Mouse (Mus musculus): ENCODE results near the gene Olfr430. TPM values are rescaled to one million over a fixed set of nuclear protein-coding genes. Genes with fewer than 3 reads are reported as not detected.
"Not testable (repeated sequence)": the region's sequence is repeated elsewhere in the genome, so short reads cannot be mapped to it uniquely, and the experiment has no call there.

Gene Olfr430
- polyA plus RNA-seq (2014; fragmentation: Nextera tagmentation; extraction: Ambion mirVana) = not detected in 2 replicates

DNA sequence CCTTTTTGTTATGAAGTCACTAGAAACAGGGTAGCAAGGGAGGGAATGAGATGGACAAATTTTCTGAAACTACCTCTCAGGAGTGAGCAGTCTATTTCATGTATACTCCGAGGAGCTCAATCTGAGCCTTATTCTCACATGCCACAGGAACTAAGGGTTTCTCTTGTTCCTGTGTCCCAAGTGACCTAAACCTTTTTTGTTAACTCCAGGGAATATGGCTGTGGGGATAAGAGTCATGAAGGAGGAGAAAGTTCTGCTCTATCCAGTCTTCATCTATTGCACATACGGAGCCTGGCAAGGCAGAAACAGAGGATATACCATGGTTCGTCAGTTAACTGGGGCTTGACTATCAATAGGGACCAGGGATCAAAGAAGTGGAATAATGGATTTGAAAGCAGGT, at the start of gene Olfr430:
TSS of gene Olfr430 (plus strand) at position 301 of the 400 bp plus-strand sequence.
- Histone ChIP-seq H3K4me1 (ENCODE audit: control insufficient read depth, insufficient read depth, low read length) (no peaks in the 10 kb centered on the region), H3K27ac (ENCODE audit: low read depth, low read length) (no peak within 1 kb of the TSS), H3K9me3 (ENCODE audit: control insufficient read depth, low read length) (no peaks in the 10 kb centered on the region), H3K4me3 (ENCODE audit: low read depth, low read length) (no peak within 1 kb of the TSS), H3K4me2 (ENCODE audit: low read depth) (no peak within 1 kb of the TSS), H3K9ac (ENCODE audit: low read length) (no peak within 1 kb of the TSS), H3K36me3 (ENCODE audit: control insufficient read depth, insufficient read depth, low read length) (no peaks in the 10 kb centered on the region), H3K27me3 (ENCODE audit: control insufficient read depth, insufficient read depth, low read length) (no peaks in the 10 kb centered on the region)
- no peak for DNase-seq (ENCODE audit: low spot score)
- ATAC-seq (ENCODE audit: insufficient read depth, low FRiP score, low TSS enrichment) = no peak
- WGBS = 94% methylated on average over 3 of the region's 3 CpGs

DNA sequence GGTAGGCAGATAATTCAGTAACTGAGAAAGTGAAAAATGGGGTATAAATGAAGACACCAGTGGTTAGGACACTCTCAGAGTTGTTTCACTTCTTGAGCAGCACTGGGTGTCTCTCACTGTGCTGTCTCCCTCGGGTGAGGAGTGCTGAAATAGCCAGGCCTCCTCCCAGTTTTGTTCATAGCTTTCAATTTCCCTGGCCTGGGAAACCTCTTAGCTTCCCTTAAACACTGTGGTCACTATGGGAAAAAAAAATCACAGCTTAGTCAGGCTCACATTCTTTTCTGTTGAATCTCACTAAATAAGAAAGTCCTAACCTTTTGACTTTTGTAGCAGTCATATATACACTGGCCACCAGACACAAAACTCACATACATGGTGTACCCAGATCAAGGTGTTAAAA, 34.7 kb upstream of the Olfr430 start, which contains the start of gene Ifi205:
TSS of gene Ifi205 (minus strand) at position 113 of the 400 bp plus-strand sequence.
- no peak for ATAC-seq (ENCODE audit: insufficient read depth, low FRiP score, low TSS enrichment)
- Histone ChIP-seq H3K4me3 (ENCODE audit: low read depth, low read length) (no peak within 1 kb of the TSS), H3K9ac (ENCODE audit: low read length) (no peak within 1 kb of the TSS), H3K9me3 (ENCODE audit: control insufficient read depth, low read length) (no peaks in the 10 kb centered on the region), H3K27ac (ENCODE audit: low read depth, low read length) (no peak within 1 kb of the TSS), H3K4me2 (ENCODE audit: low read depth) (no peak within 1 kb of the TSS), H3K27me3 (ENCODE audit: control insufficient read depth, insufficient read depth, low read length) (no peaks in the 10 kb centered on the region), H3K4me1 (ENCODE audit: control insufficient read depth, insufficient read depth, low read length) (no peaks in the 10 kb centered on the region), H3K36me3 (ENCODE audit: control insufficient read depth, insufficient read depth, low read length) (no peaks in the 10 kb centered on the region)
- no peak for DNase-seq (ENCODE audit: low spot score)
- WGBS = 48% methylated on average over 1 of the region's 1 CpGs

DNA sequence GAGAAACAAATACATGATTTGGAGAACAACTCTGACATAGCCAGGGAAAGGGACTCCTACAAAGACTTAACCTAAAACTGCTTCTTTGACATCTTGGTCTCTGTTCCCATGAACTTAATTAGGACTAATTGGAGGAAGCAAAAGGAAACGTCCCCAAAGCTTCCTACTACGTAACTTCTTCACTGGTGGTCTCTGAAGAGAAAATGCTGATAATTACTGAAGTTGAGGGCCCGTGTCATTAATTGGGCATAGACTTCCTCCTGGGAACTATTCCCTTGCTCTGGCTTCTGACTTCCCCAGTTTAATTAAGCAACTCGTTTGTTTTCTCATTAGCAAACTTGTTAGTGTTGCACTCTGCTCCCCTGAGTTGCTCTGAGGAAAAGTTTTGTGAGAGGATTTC, 30.6 kb upstream of the Olfr430 start:
- H3K9ac ChIP-seq (ENCODE audit: low read length) = no peak overlapping the region
- no peaks in the 10 kb centered on the region for H3K9me3 ChIP-seq (ENCODE audit: control insufficient read depth, low read length)
- DNase-seq (ENCODE audit: low spot score) = no peak
- no peaks in the 10 kb centered on the region for H3K36me3 ChIP-seq (ENCODE audit: control insufficient read depth, insufficient read depth, low read length)
- H3K4me1 ChIP-seq (ENCODE audit: control insufficient read depth, insufficient read depth, low read length) = no peaks in the 10 kb centered on the region
- no peak overlapping the region for H3K27ac ChIP-seq (ENCODE audit: low read depth, low read length)
- ATAC-seq (ENCODE audit: insufficient read depth, low FRiP score, low TSS enrichment) = no peak
- H3K27me3 ChIP-seq (ENCODE audit: control insufficient read depth, insufficient read depth, low read length) = no peaks in the 10 kb centered on the region
- H3K4me3 ChIP-seq (ENCODE audit: low read depth, low read length) = no peak overlapping the region
- 75% methylated on average over 4 of the region's 4 CpGs for WGBS
- H3K4me2 ChIP-seq (ENCODE audit: low read depth) = no peak overlapping the region

DNA sequence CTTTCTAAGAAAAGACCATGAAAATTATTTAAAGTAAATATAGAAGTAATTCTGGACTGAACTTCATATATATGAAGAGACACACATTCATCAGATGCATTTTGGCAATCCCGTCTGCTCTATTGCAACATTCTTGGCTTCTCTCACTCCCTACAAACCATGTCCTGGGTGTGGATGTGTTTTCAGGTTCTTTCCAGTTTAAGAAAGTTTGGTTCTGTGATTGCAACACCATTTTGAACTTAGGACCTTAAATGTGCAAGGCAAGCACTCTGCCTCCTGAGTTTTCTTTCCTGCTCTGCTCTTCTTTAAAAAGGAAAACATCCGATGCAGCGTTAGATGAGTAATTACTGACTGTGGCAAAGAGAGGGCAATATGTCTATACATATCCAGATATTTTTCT, 27.9 kb upstream of the Olfr430 start:
- Histone ChIP-seq H3K9me3 (ENCODE audit: control insufficient read depth, low read length) (no peaks in the 10 kb centered on the region), H3K4me2 (ENCODE audit: low read depth) (no peak overlapping the region), H3K27me3 (ENCODE audit: control insufficient read depth, insufficient read depth, low read length) (no peaks in the 10 kb centered on the region), H3K36me3 (ENCODE audit: control insufficient read depth, insufficient read depth, low read length) (no peaks in the 10 kb centered on the region), H3K4me3 (ENCODE audit: low read depth, low read length) (no peak overlapping the region), H3K27ac (ENCODE audit: low read depth, low read length) (no peak overlapping the region), H3K9ac (ENCODE audit: low read length) (no peak overlapping the region), H3K4me1 (ENCODE audit: control insufficient read depth, insufficient read depth, low read length) (no peaks in the 10 kb centered on the region)
- DNase-seq (ENCODE audit: low spot score) = no peak
- no peak for ATAC-seq (ENCODE audit: insufficient read depth, low FRiP score, low TSS enrichment)
- 89% methylated on average over 3 of the region's 3 CpGs for WGBS

DNA sequence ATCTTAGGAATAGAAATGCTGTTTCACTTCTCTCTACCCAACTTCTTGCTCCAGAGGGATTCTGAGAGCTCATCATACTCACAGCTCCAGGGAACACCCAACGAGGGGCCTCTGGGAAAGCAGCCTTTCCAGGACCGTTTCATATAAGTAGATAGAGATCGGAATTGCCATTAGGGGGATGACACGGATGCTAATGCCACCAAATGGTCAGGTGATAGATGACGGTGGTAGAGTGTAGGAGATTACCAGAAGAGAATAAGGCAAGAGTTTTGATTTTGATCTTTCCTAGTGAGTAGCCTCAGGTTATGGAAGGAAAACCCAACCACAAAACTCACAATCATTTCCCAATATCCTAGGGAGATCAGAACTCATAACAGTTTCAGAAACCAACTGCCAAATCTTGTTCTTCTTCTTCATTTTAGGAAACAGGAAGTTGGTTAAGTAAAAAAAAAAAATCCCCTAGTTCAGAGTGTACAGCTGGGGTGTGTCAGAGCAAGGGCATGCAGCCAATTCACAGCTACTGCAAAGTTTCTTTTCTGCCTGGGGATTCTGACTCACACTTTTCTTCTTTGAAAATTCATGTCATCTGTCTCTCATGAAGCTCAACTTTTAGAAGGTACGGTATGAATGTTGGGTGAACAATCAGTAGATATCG, 25.8 kb upstream of the Olfr430 start, which contains the start of gene Olfr433:
TSS of gene Olfr433 (plus strand) at position 183 of the 655 bp plus-strand sequence.
- ATAC-seq (ENCODE audit: insufficient read depth, low FRiP score, low TSS enrichment) = no peak
- DNase-seq (ENCODE audit: low spot score) = no peak
- no peak within 1 kb of the TSS for H3K4me3 ChIP-seq (ENCODE audit: low read depth, low read length)
- no peaks in the 10 kb centered on the region for H3K4me1 ChIP-seq (ENCODE audit: control insufficient read depth, insufficient read depth, low read length)
- H3K27ac ChIP-seq (ENCODE audit: low read depth, low read length) = no peak within 1 kb of the TSS
- H3K36me3 ChIP-seq (ENCODE audit: control insufficient read depth, insufficient read depth, low read length) = no peaks in the 10 kb centered on the region
- no peak within 1 kb of the TSS for H3K4me2 ChIP-seq (ENCODE audit: low read depth)
- H3K9ac ChIP-seq (ENCODE audit: low read length) = no peak within 1 kb of the TSS
- 84% methylated on average over 7 of the region's 7 CpGs for WGBS
- no peaks in the 10 kb centered on the region for H3K27me3 ChIP-seq (ENCODE audit: control insufficient read depth, insufficient read depth, low read length)
- H3K9me3 ChIP-seq (ENCODE audit: control insufficient read depth, low read length) = no peaks in the 10 kb centered on the region

DNA sequence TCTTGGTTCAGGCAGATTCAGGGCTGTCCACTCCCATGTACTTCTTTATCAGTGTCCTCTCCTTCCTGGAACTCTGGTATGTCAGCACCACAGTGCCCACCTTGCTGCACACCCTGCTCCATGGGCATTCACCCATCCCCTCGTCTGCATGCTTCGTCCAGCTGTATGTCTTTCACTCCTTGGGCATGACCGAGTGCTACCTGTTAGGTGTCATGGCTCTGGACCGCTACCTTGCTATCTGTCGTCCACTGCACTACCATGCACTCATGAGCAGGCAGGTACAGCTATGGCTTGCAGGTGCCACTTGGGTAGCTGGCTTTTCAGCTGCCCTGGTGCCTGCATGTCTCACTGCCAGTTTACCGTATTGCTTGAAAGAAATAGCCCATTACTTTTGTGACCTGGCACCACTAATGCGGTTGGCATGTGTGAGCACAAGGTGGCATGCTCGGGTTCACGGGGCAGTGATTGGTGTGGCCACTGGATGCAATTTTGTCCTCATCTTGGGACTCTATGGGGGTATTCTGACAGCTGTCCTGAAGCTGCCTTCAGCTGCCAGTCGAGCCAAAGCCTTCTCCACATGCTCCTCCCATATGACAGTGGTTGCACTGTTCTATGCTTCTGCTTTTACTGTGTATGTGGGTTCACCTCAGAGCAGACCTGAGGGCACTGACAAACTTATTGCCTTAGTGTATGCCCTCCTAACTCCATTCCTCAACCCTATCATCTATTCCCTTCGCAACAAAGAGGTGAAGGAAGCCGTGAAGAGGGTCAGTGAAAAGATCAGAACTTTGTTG, 24.1 kb upstream of the Olfr430 start:
- H3K4me3 ChIP-seq (ENCODE audit: low read depth, low read length); H3K4me2 ChIP-seq (ENCODE audit: low read depth); H3K27me3 ChIP-seq (ENCODE audit: control insufficient read depth, insufficient read depth, low read length); H3K9ac ChIP-seq (ENCODE audit: low read length); DNase-seq (ENCODE audit: low spot score); H3K36me3 ChIP-seq (ENCODE audit: control insufficient read depth, insufficient read depth, low read length); H3K4me1 ChIP-seq (ENCODE audit: control insufficient read depth, insufficient read depth, low read length); H3K27ac ChIP-seq (ENCODE audit: low read depth, low read length); H3K9me3 ChIP-seq (ENCODE audit: control insufficient read depth, low read length): not testable (repeated sequence)
- peak; percentile 35; the same call in 1 of the 2 replicates for ATAC-seq (ENCODE audit: insufficient read depth, low FRiP score, low TSS enrichment)
- WGBS = 92% methylated on average over 12 of the region's 12 CpGs

DNA sequence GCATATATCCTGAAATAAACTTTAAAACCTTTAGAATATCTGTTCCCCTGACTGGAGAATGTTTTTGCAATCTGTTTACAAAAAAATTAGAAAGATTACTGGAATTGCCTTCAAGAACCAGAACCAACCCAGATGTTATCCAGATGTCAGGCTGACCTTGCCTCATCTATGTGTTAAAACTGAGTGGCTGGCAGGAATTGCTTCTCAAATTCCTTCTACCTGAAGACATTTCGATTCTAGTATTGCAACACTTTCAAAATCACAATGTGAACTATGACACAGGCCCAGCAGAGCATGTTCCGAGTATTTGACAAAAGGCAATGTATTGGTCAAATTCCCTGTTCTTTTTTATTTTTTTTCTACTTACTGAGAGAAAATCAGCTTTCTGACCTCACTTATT, 22.0 kb upstream of the Olfr430 start:
- no peak overlapping the region for H3K4me3 ChIP-seq (ENCODE audit: low read depth, low read length)
- no peaks in the 10 kb centered on the region for H3K9me3 ChIP-seq (ENCODE audit: control insufficient read depth, low read length)

DNA sequence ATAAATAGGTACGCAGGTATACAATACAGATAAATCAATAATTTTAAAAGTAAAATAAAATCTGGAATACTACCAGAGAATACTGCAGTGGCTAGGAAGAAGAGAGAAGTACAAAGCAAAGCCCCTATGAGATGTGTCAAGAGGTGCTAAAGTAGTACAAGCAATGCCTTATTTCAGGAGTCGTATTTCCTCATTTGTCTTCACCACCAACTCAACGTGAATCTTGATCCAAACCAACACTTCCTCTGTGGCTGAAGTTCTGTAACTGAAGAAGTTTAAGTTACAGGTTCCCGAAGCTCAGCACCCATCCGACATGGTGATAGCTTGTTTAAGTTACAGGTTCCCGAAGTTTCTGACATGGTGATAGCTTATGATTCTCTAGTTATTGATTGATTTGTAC, 18.2 kb upstream of the Olfr430 start:
- H3K36me3 ChIP-seq (ENCODE audit: control insufficient read depth, insufficient read depth, low read length); ATAC-seq (ENCODE audit: insufficient read depth, low FRiP score, low TSS enrichment); H3K9ac ChIP-seq (ENCODE audit: low read length); DNase-seq (ENCODE audit: low spot score); H3K4me1 ChIP-seq (ENCODE audit: control insufficient read depth, insufficient read depth, low read length); H3K9me3 ChIP-seq (ENCODE audit: control insufficient read depth, low read length); H3K27me3 ChIP-seq (ENCODE audit: control insufficient read depth, insufficient read depth, low read length); H3K4me2 ChIP-seq (ENCODE audit: low read depth); H3K27ac ChIP-seq (ENCODE audit: low read depth, low read length); H3K4me3 ChIP-seq (ENCODE audit: low read depth, low read length): not testable (repeated sequence)
- WGBS = 86% methylated on average over 6 of the region's 6 CpGs

More for the DNA sequence above, 22.0 kb upstream of the Olfr430 start:
- WGBS = 78% methylated on average over 2 of the region's 2 CpGs
- Histone ChIP-seq H3K36me3 (ENCODE audit: control insufficient read depth, insufficient read depth, low read length) (no peaks in the 10 kb centered on the region), H3K4me1 (ENCODE audit: control insufficient read depth, insufficient read depth, low read length) (no peaks in the 10 kb centered on the region), H3K27ac (ENCODE audit: low read depth, low read length) (no peak overlapping the region), H3K9ac (ENCODE audit: low read length) (no peak overlapping the region), H3K4me2 (ENCODE audit: low read depth) (no peak overlapping the region), H3K27me3 (ENCODE audit: control insufficient read depth, insufficient read depth, low read length) (no peaks in the 10 kb centered on the region)
- DNase-seq (ENCODE audit: low spot score) (no peak), ATAC-seq (ENCODE audit: insufficient read depth, low FRiP score, low TSS enrichment) (no peak)

DNA sequence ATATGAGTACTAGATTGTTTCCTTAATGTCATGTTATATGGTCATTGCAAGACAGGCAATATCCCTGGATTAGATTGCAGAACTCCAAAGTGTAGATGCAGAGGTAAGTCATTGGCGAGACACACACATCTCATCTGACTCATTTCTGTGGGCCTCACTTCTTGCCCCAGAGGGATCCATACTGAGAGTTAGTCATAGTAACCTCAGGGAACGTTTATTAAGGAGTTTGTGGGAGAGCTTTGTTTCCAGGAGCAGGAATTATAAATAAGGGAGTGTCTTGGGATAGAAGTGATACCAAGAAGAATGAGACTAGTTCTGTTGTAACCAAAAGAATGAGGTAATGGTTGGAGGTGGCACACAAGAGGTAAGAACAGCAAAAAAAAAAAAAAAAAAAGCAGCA, 17.5 kb upstream of the Olfr430 start, which contains the start of gene Olfr432:
TSS of gene Olfr432 (plus strand) at position 313 of the 400 bp plus-strand sequence.
- Histone ChIP-seq H3K9me3 (ENCODE audit: control insufficient read depth, low read length) (no peaks in the 10 kb centered on the region), H3K27ac (ENCODE audit: low read depth, low read length) (no peak within 1 kb of the TSS), H3K4me3 (ENCODE audit: low read depth, low read length) (no peak within 1 kb of the TSS), H3K27me3 (ENCODE audit: control insufficient read depth, insufficient read depth, low read length) (no peaks in the 10 kb centered on the region), H3K36me3 (ENCODE audit: control insufficient read depth, insufficient read depth, low read length) (no peaks in the 10 kb centered on the region), H3K9ac (ENCODE audit: low read length) (no peak within 1 kb of the TSS), H3K4me1 (ENCODE audit: control insufficient read depth, insufficient read depth, low read length) (no peaks in the 10 kb centered on the region), H3K4me2 (ENCODE audit: low read depth) (no peak within 1 kb of the TSS)
- 79% methylated on average over 2 of the region's 2 CpGs for WGBS
- ATAC-seq (ENCODE audit: insufficient read depth, low FRiP score, low TSS enrichment) (no peak), DNase-seq (ENCODE audit: low spot score) (no peak)

Data from neural tube, embryonic 11.5 days (tissue).